Mouse (Mus musculus) thymus, adult 2 months (tissue): ENCODE measurements around the gene Exoc6b. TPM values are rescaled to one million over a fixed set of nuclear protein-coding genes. Genes with fewer than 3 reads are reported as not detected.

Source experiments
- DNase-seq: peaks from one replicate; pipeline ENCODE4 v3.0.0; 2021
- H3K27ac ChIP-seq: fragments of 200-500 bp; 2 replicates; pipeline ENCODE4 v1.5.1; 2012; ENCODE audit warnings: low read length, control low read depth; ENCODE audit not compliant: control insufficient read depth, insufficient read depth
- H3K27me3 ChIP-seq: fragments of 200-500 bp; 2 replicates; pipeline ENCODE4 v1.6.1; 2012; ENCODE audit warnings: mild to moderate bottlenecking, low read length, moderate library complexity, mixed read lengths; ENCODE audit not compliant: control insufficient read depth, insufficient read depth
- H3K36me3 ChIP-seq: fragments of 200-500 bp; 2 replicates; pipeline ENCODE4 v1.6.1; 2012; ENCODE audit warnings: mild to moderate bottlenecking, low read length, moderate library complexity; ENCODE audit not compliant: control insufficient read depth, insufficient read depth
- H3K4me1 ChIP-seq: fragments of 200-500 bp; replicated peaks from 2 replicates; pipeline ENCODE4 v1.6.1; 2012; ENCODE audit warnings: low read length; ENCODE audit not compliant: control insufficient read depth, insufficient read depth
- H3K4me3 ChIP-seq: fragments of 200-500 bp; 2 replicates; pipeline ENCODE4 v1.5.1; 2012; ENCODE audit warnings: mild to moderate bottlenecking, low read length, control low read depth, moderate library complexity; ENCODE audit not compliant: control insufficient read depth, insufficient read depth
- CTCF ChIP-seq: fragments of 200-500 bp; IDR thresholded peaks from 2 replicates; pipeline ENCODE4 v1.5.1; 2012; ENCODE audit warnings: mild to moderate bottlenecking, control low read depth, low read length, moderate library complexity, borderline replicate concordance; ENCODE audit not compliant: control insufficient read depth, poor library complexity, insufficient read depth; ENCODE audit errors: extremely low read depth
- POLR2A ChIP-seq: fragments of 200-500 bp; IDR thresholded peaks from 2 replicates; pipeline ENCODE4 v1.6.1; 2012; ENCODE audit warnings: mild to moderate bottlenecking, low read length, control low read depth, moderate library complexity; ENCODE audit not compliant: control insufficient read depth, poor library complexity, insufficient read depth; ENCODE audit errors: extremely low read depth
- WGBS: fragments of 180-500 bp; shearing (Covaris S2); methylation state at CpG from one replicate; pipeline ENCODE4 v1.1.7; 2018; 5-methylcytosine and 5-hydroxymethylcytosine counted together
- polyA plus RNA-seq: library from polyadenylated mRNA; depleted of rRNA; stranded (reverse); fragments of >200 nt; gene quantifications from 2 replicates; pipeline ENCODE4 v1.2.3, GENCODE M21; 2012

Gene Exoc6b
- polyA plus RNA-seq, 1 experiment = 8.2 TPM

- Histone ChIP-seq H3K27me3 (no peaks in the 10 kb centered on the region), H3K4me1 (no peaks in the 10 kb centered on the region), H3K4me3 (no peak overlapping the region), H3K27ac (no peak overlapping the region), H3K36me3 (no peaks in the 10 kb centered on the region)
- TF ChIP-seq POLR2A (no peak), CTCF (no peak)
- 40% methylated on average over 4 of the region's 4 CpGs for WGBS
- no peak for DNase-seq
Observed at GRCm38 (mm10) chr6:84641062-84641431, 428.3 kb downstream of the Exoc6b start.

- 56% methylated on average over 9 of the region's 9 CpGs for WGBS
- H3K27me3 ChIP-seq = no peaks in the 10 kb centered on the region
- H3K4me1 ChIP-seq = no peaks in the 10 kb centered on the region
- H3K27ac ChIP-seq = no peak overlapping the region
- TF ChIP-seq CTCF (no peak), POLR2A (no peak)
- H3K4me3 ChIP-seq = no peak overlapping the region
- no peaks in the 10 kb centered on the region for H3K36me3 ChIP-seq
- no peak for DNase-seq
Observed at GRCm38 (mm10) chr6:84640324-84641061, 428.8 kb downstream of the Exoc6b start.

DNA sequence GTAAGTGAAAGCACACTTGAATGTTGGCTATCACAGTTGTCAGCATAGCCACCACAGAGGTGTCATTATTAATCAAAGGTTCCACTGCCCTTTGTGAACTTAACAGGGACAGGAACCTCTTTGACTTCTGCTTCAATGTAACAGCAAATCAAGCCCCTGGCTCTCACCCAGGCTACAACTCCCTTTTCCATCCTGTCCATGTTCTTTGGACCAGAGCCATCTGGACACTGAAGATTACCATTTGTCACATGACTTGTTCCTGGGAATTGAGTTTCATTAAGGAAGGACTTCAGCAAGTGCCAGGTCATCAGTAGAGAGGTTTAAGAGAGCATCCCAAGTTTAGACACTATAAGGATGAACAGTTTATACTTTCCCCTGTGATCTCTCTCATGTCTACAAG is 431.1 kb downstream of the Exoc6b start:
- no peaks in the 10 kb centered on the region for H3K36me3 ChIP-seq
- H3K27me3 ChIP-seq = no peaks in the 10 kb centered on the region
- DNase-seq = no peak
- TF ChIP-seq POLR2A (no peak), CTCF (no peak)
- no peak overlapping the region for H3K27ac ChIP-seq
- no peaks in the 10 kb centered on the region for H3K4me1 ChIP-seq
- no peak overlapping the region for H3K4me3 ChIP-seq

GRCm38 (mm10) chr6:84631588-84631987 is 437.7 kb downstream of the Exoc6b start:
- no peak for DNase-seq
- WGBS = 100% methylated on average over 2 of the region's 2 CpGs

GRCm38 (mm10) chr6:84630276-84630675 is 439.0 kb downstream of the Exoc6b start:
- Histone ChIP-seq H3K27ac (no peak overlapping the region), H3K36me3 (no peaks in the 10 kb centered on the region), H3K4me1 (no peaks in the 10 kb centered on the region), H3K4me3 (no peak overlapping the region), H3K27me3 (no peaks in the 10 kb centered on the region)
- no peak for DNase-seq
- WGBS = 93% methylated on average over 1 of the region's 1 CpGs
- no peak for TF ChIP-seq POLR2A
- TF ChIP-seq CTCF = no peak

More at GRCm38 (mm10) chr6:84631588-84631987, 437.7 kb downstream of the Exoc6b start:
- no peak for TF ChIP-seq POLR2A
- TF ChIP-seq CTCF = no peak
- no peaks in the 10 kb centered on the region for H3K4me1 ChIP-seq
- H3K27me3 ChIP-seq = no peaks in the 10 kb centered on the region
- no peaks in the 10 kb centered on the region for H3K36me3 ChIP-seq
- no peak overlapping the region for H3K4me3 ChIP-seq
- H3K27ac ChIP-seq = no peak overlapping the region

DNA sequence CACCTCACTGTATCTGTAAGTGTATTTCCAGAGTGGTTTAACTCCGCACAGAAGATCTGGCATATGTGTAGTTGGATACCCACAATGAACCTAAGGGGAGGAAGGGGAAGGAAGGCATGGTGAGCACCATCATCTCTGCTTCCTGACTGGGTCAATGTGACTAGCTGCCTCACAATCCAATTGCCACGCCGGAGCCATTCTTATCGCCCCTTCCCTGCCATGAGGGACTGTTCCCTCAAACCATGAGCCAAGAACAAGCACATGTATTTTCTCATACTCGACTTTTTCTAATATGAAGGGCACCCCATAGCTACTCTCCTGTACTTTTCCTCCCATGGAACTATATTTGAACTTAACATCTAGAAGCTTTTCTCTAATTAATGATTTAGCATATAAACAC is 440.5 kb downstream of the Exoc6b start:
- no peak for DNase-seq
- Histone ChIP-seq H3K27me3 (no peaks in the 10 kb centered on the region), H3K4me1 (no peaks in the 10 kb centered on the region), H3K27ac (no peak overlapping the region), H3K36me3 (no peaks in the 10 kb centered on the region), H3K4me3 (no peak overlapping the region)
- TF ChIP-seq CTCF = no peak
- no peak for TF ChIP-seq POLR2A
- 93% methylated on average over 5 of the region's 5 CpGs for WGBS

GRCm38 (mm10) chr6:84626398-84626797 is 442.9 kb downstream of the Exoc6b start:
- WGBS = 96% methylated on average over 2 of the region's 2 CpGs
- H3K4me3 ChIP-seq = no peak overlapping the region
- H3K27me3 ChIP-seq = no peaks in the 10 kb centered on the region
- H3K27ac ChIP-seq = no peak overlapping the region
- H3K4me1 ChIP-seq = no peaks in the 10 kb centered on the region
- no peaks in the 10 kb centered on the region for H3K36me3 ChIP-seq
- TF ChIP-seq POLR2A (no peak), CTCF (no peak)
- no peak for DNase-seq
